Mouse (Mus musculus) limb, embryonic 12.5 days (tissue): ENCODE measurements around the gene Fam184b. TPM values are rescaled to one million over a fixed set of nuclear protein-coding genes. Genes with fewer than 3 reads are reported as not detected.

Experiments
- ATAC-seq: fragments of 200-750 bp; cut with Nextera tagmentation; 2 replicates; pipeline ENCODE4 v1.8.0; 2017; ENCODE audit warnings: low read depth, moderate TSS enrichment; ENCODE audit not compliant: insufficient number of reproducible peaks, insufficient read depth, low FRiP score, low TSS enrichment
- H3K27ac ChIP-seq: fragments of 300-500 bp; sonication (generic); 2 replicates; pipeline ENCODE4 v1.5.1; 2016; ENCODE audit warnings: mild to moderate bottlenecking, moderate library complexity
- H3K27me3 ChIP-seq: fragments of 300-500 bp; sonication (generic); 2 replicates; pipeline ENCODE4 v1.6.1; 2016; ENCODE audit warnings: mild to moderate bottlenecking, moderate library complexity
- H3K36me3 ChIP-seq: fragments of 300-500 bp; sonication (generic); 2 replicates; pipeline ENCODE4 v1.6.1; 2016; ENCODE audit warnings: mild to moderate bottlenecking, moderate library complexity
- H3K4me1 ChIP-seq: fragments of 300-500 bp; sonication (generic); replicated peaks from 2 replicates; pipeline ENCODE4 v1.6.1; 2016
- H3K4me2 ChIP-seq: fragments of 300-500 bp; sonication (generic); 2 replicates; pipeline ENCODE4 v1.6.1; 2016; ENCODE audit warnings: mild to moderate bottlenecking, moderate library complexity
- H3K4me3 ChIP-seq: fragments of 300-500 bp; sonication (generic); replicated peaks from 2 replicates; pipeline ENCODE4 v1.5.1; 2016; ENCODE audit warnings: mild to moderate bottlenecking
- H3K9ac ChIP-seq: fragments of 300-500 bp; sonication (generic); replicated peaks from 2 replicates; pipeline ENCODE4 v1.6.1; 2016; ENCODE audit warnings: mild to moderate bottlenecking, moderate library complexity
- H3K9me3 ChIP-seq: fragments of 300-500 bp; sonication (generic); 2 replicates; pipeline ENCODE4 v1.6.1; 2016; ENCODE audit warnings: mild to moderate bottlenecking, moderate library complexity
- WGBS: fragments of 180-500 bp; shearing (Covaris S2); methylation state at CpG from one replicate; pipeline ENCODE4 v1.1.7; 2016; 5-methylcytosine and 5-hydroxymethylcytosine counted together
- polyA plus RNA-seq: library from polyadenylated mRNA; unstranded; fragments of >200 nt; fragmentation: Nextera tagmentation; extraction: Ambion mirVana; gene quantifications from 2 replicates; pipeline ENCODE4 v1.2.1, GENCODE M21; 2016

Gene Fam184b
- polyA plus RNA-seq: 0.95 and 1.3 TPM in 2 replicates

- peak within 1 kb of the TSS; percentile 62 for H3K4me3 ChIP-seq
- peak within 1 kb of the TSS; percentile 96 for H3K4me2 ChIP-seq
- H3K9me3 ChIP-seq: no peaks in the 10 kb centered on the region
- H3K27ac ChIP-seq: no peak within 1 kb of the TSS
- H3K27me3 ChIP-seq: peaks cover 33% of the 10 kb centered on the region
- ATAC-seq: peak; percentile 73
- WGBS: under 1% methylated on average over 48 of the region's 48 CpGs
- peaks cover 5% of the 10 kb centered on the region; the same call in 1 of the 2 replicates for H3K4me1 ChIP-seq
- H3K9ac ChIP-seq: peak within 1 kb of the TSS; percentile 63
- no peaks in the 10 kb centered on the region for H3K36me3 ChIP-seq
Observed at GRCm38 (mm10) chr5:45638806-45639714, at the start of gene Fam184b. Gene Fam184b, minus strand, starts transcription at chr5:45639614.

GRCm38 (mm10) chr5:45689152-45689551, 49.7 kb upstream of the Fam184b start:
- H3K27me3 ChIP-seq: no peaks in the 10 kb centered on the region
- no peak overlapping the region for H3K4me3 ChIP-seq
- no peak overlapping the region for H3K4me2 ChIP-seq
- no peak overlapping the region for H3K27ac ChIP-seq
- H3K4me1 ChIP-seq: no peaks in the 10 kb centered on the region
- WGBS: 91% methylated on average over 4 of the region's 4 CpGs
- H3K36me3 ChIP-seq: peaks cover 28% of the 10 kb centered on the region
- ATAC-seq: no peak
- no peaks in the 10 kb centered on the region for H3K9me3 ChIP-seq
- no peak overlapping the region for H3K9ac ChIP-seq

- H3K4me1 ChIP-seq: no peaks in the 10 kb centered on the region
- no peaks in the 10 kb centered on the region for H3K27me3 ChIP-seq
- no peak overlapping the region for H3K4me3 ChIP-seq
- WGBS: 96% methylated on average over 3 of the region's 3 CpGs
- ATAC-seq: no peak
- peaks cover 30% of the 10 kb centered on the region for H3K36me3 ChIP-seq
- no peak overlapping the region for H3K9ac ChIP-seq
- H3K9me3 ChIP-seq: no peaks in the 10 kb centered on the region
- no peak overlapping the region for H3K4me2 ChIP-seq
- no peak overlapping the region for H3K27ac ChIP-seq
Observed at GRCm38 (mm10) chr5:45686223-45686622, 46.8 kb upstream of the Fam184b start.

GRCm38 (mm10) chr5:45685243-45685642, 45.8 kb upstream of the Fam184b start:
- Histone ChIP-seq H3K4me2 (no peak overlapping the region), H3K9ac (no peak overlapping the region), H3K4me3 (no peak overlapping the region), H3K9me3 (no peaks in the 10 kb centered on the region), H3K27me3 (no peaks in the 10 kb centered on the region), H3K27ac (no peak overlapping the region), H3K4me1 (no peaks in the 10 kb centered on the region), H3K36me3 (peaks cover 36% of the 10 kb centered on the region)
- no peak for ATAC-seq
- 100% methylated on average over 2 of the region's 2 CpGs for WGBS

GRCm38 (mm10) chr5:45683388-45683787, 44.0 kb upstream of the Fam184b start:
- H3K4me3 ChIP-seq: no peak overlapping the region
- H3K9me3 ChIP-seq: no peaks in the 10 kb centered on the region
- H3K27me3 ChIP-seq: no peaks in the 10 kb centered on the region
- H3K9ac ChIP-seq: no peak overlapping the region
- H3K36me3 ChIP-seq: peaks cover 28% of the 10 kb centered on the region
- WGBS: 92% methylated on average over 1 of the region's 1 CpGs
- no peaks in the 10 kb centered on the region for H3K4me1 ChIP-seq
- no peak for ATAC-seq
- H3K27ac ChIP-seq: no peak overlapping the region
- H3K4me2 ChIP-seq: no peak overlapping the region

- Histone ChIP-seq H3K27me3 (no peaks in the 10 kb centered on the region), H3K9ac (no peak overlapping the region), H3K36me3 (peaks cover 49% of the 10 kb centered on the region), H3K27ac (no peak overlapping the region), H3K4me3 (no peak overlapping the region), H3K4me1 (no peaks in the 10 kb centered on the region), H3K4me2 (no peak overlapping the region), H3K9me3 (no peaks in the 10 kb centered on the region)
- no peak for ATAC-seq
Observed at GRCm38 (mm10) chr5:45679955-45680354, 40.5 kb upstream of the Fam184b start.

- no peak for ATAC-seq
- H3K4me2 ChIP-seq: no peak overlapping the region
- H3K27me3 ChIP-seq: no peaks in the 10 kb centered on the region
- no peak overlapping the region for H3K27ac ChIP-seq
- H3K4me3 ChIP-seq: no peak overlapping the region
- WGBS: 86% methylated on average over 4 of the region's 4 CpGs
- H3K9me3 ChIP-seq: no peaks in the 10 kb centered on the region
- H3K36me3 ChIP-seq: peaks cover 41% of the 10 kb centered on the region
- no peak overlapping the region for H3K9ac ChIP-seq
- H3K4me1 ChIP-seq: no peaks in the 10 kb centered on the region
Observed at GRCm38 (mm10) chr5:45677639-45678038, 38.2 kb upstream of the Fam184b start.

- ATAC-seq: no peak
- 100% methylated on average over 1 of the region's 1 CpGs for WGBS
- Histone ChIP-seq H3K27me3 (no peaks in the 10 kb centered on the region), H3K4me3 (no peak overlapping the region), H3K4me1 (peaks cover 3% of the 10 kb centered on the region; the same call in 1 of the 2 replicates), H3K36me3 (peaks cover 36% of the 10 kb centered on the region), H3K9me3 (no peaks in the 10 kb centered on the region), H3K27ac (no peak overlapping the region), H3K9ac (no peak overlapping the region), H3K4me2 (no peak overlapping the region)
Observed at GRCm38 (mm10) chr5:45675032-45675431, 35.6 kb upstream of the Fam184b start.

GRCm38 (mm10) chr5:45670894-45671494, 31.6 kb upstream of the Fam184b start:
- WGBS: 54% methylated on average over 5 of the region's 5 CpGs
- peak overlapping the region; percentile 86 for H3K4me3 ChIP-seq
- no peak overlapping the region for H3K27ac ChIP-seq
- no peaks in the 10 kb centered on the region for H3K9me3 ChIP-seq
- H3K9ac ChIP-seq: no peak overlapping the region
- H3K4me1 ChIP-seq: peaks cover 7% of the 10 kb centered on the region
- peaks cover 16% of the 10 kb centered on the region for H3K36me3 ChIP-seq
- ATAC-seq: no peak
- H3K4me2 ChIP-seq: peak overlapping the region; percentile 79
- no peaks in the 10 kb centered on the region for H3K27me3 ChIP-seq

GRCm38 (mm10) chr5:45670280-45670670, 30.9 kb upstream of the Fam184b start:
- peak overlapping the region; percentile 86 for H3K4me3 ChIP-seq
- H3K4me2 ChIP-seq: peak overlapping the region; percentile 79
- under 1% methylated on average over 13 of the region's 13 CpGs for WGBS
- peak overlapping the region; percentile 88 for H3K9ac ChIP-seq
- no peak for ATAC-seq
- H3K27me3 ChIP-seq: no peaks in the 10 kb centered on the region
- H3K4me1 ChIP-seq: peaks cover 7% of the 10 kb centered on the region
- peak overlapping the region; percentile 91 for H3K27ac ChIP-seq
- H3K9me3 ChIP-seq: no peaks in the 10 kb centered on the region
- H3K36me3 ChIP-seq: peaks cover 9% of the 10 kb centered on the region

GRCm38 (mm10) chr5:45669598-45670279, 30.3 kb upstream of the Fam184b start, which contains the start of gene Ncapg:
Gene Ncapg, plus strand, starts transcription at chr5:45669919.
- Histone ChIP-seq H3K4me3 (peak within 1 kb of the TSS; percentile 86), H3K36me3 (peaks cover 4% of the 10 kb centered on the region; the same call in 1 of the 2 replicates), H3K27me3 (no peaks in the 10 kb centered on the region), H3K9me3 (no peaks in the 10 kb centered on the region), H3K27ac (peak within 1 kb of the TSS; percentile 91), H3K9ac (peak within 1 kb of the TSS; percentile 88), H3K4me1 (peaks cover 7% of the 10 kb centered on the region), H3K4me2 (peak within 1 kb of the TSS; percentile 82)
- WGBS: under 1% methylated on average over 66 of the region's 66 CpGs
- peak; percentile 100 for ATAC-seq
